9 mouse cellular contexts compared by ENCODE assay signal in genomic region chr1:154281438-154281837, GRCm38 (mm10).
DNase-seq lines count a peak whose midpoint lies in the region; ATAC-seq lines count a peak whose summit lies in the region.
"Had no signal": no experiment of that assay in that cellular context is flagged by ENCODE, and none has a peak within 500 bp of the region (broad histone marks: within the 10 kb centered on the region; RNA-seq: fewer than 3 reads in every experiment).

No protein-coding gene starts in this region.

- H3K4me2 ChIP-seq in hindbrain, embryonic 11.5 days (replicated peaks; ENCODE audit: low read depth, low read length), result no peak overlapping the region
- no peak overlapping the region for H3K4me2 ChIP-seq in midbrain, embryonic 13.5 days (replicated peaks)
- no peak overlapping the region for H3K4me2 ChIP-seq in stomach, embryonic 16.5 days (ENCODE audit: low read depth, low read length)
- H3K4me2 ChIP-seq: limb, embryonic 15.5 days had no signal

- H3K9me3 ChIP-seq in hindbrain, embryonic 11.5 days (ENCODE audit: control insufficient read depth, low read length), result no peaks in the 10 kb centered on the region
- no peaks in the 10 kb centered on the region for H3K9me3 ChIP-seq in midbrain, embryonic 13.5 days
- no peaks in the 10 kb centered on the region for H3K9me3 ChIP-seq in stomach, embryonic 16.5 days (replicated peaks; ENCODE audit: control insufficient read depth, low read length)
- H3K9me3 ChIP-seq: limb, embryonic 15.5 days had no signal

- H3K4me3 ChIP-seq in hindbrain, embryonic 11.5 days (ENCODE audit: low read depth, low read length), result no peak overlapping the region
- H3K4me3 ChIP-seq in midbrain, embryonic 13.5 days (replicated peaks), result no peak overlapping the region
- no peak overlapping the region for H3K4me3 ChIP-seq in stomach, embryonic 16.5 days (replicated peaks; ENCODE audit: low read length)
- H3K4me3 ChIP-seq: limb, embryonic 15.5 days had no signal

- peak; percentile 11 to 57 for DNase-seq in heart, adult 18-20 months
- no peak for DNase-seq in heart, adult 11 months
- peak; percentile 26 to 40 for DNase-seq in adrenal gland, adult 18-20 months (ENCODE audit: low spot score in 2 of 2)
- peak; percentile 79 for DNase-seq in embryo, embryonic 10.5 days (ENCODE audit: low spot score)
- peak; percentile 77 for DNase-seq in hindbrain, embryonic 11.5 days (ENCODE audit: low spot score)
- peak; percentile 42 to 64 for DNase-seq in layer of hippocampus, postnatal 25 days (ENCODE audit: extremely low spot score in 1 of 2, low spot score in 1 of 2)

- H3K27me3 ChIP-seq in hindbrain, embryonic 11.5 days (ENCODE audit: control insufficient read depth, insufficient read depth, low read length), result no peaks in the 10 kb centered on the region
- no peaks in the 10 kb centered on the region for H3K27me3 ChIP-seq in midbrain, embryonic 13.5 days
- no peaks in the 10 kb centered on the region for H3K27me3 ChIP-seq in stomach, embryonic 16.5 days (ENCODE audit: control insufficient read depth, insufficient read depth, low read length)
- H3K27me3 ChIP-seq: limb, embryonic 15.5 days had no signal

- ATAC-seq in hindbrain, embryonic 11.5 days (ENCODE audit: low FRiP score), result peak; percentile 80
- peak; percentile 74; the same call in 1 of the 2 replicates for ATAC-seq in midbrain, embryonic 13.5 days
- peak; percentile 74; the same call in 1 of the 2 replicates for ATAC-seq in stomach, embryonic 16.5 days (ENCODE audit: insufficient read depth, low FRiP score)

- H3K36me3 ChIP-seq in hindbrain, embryonic 11.5 days (ENCODE audit: control insufficient read depth, insufficient read depth, low read length), result no peaks in the 10 kb centered on the region
- no peaks in the 10 kb centered on the region for H3K36me3 ChIP-seq in midbrain, embryonic 13.5 days
- H3K36me3 ChIP-seq in stomach, embryonic 16.5 days (ENCODE audit: control insufficient read depth, insufficient read depth, low read length), result no peaks in the 10 kb centered on the region
- H3K36me3 ChIP-seq: limb, embryonic 15.5 days had no signal

- no peaks in the 10 kb centered on the region for H3K4me1 ChIP-seq in hindbrain, embryonic 11.5 days (replicated peaks; ENCODE audit: control insufficient read depth, insufficient read depth, low read length)
- H3K4me1 ChIP-seq in midbrain, embryonic 13.5 days (replicated peaks), result no peaks in the 10 kb centered on the region
- no peaks in the 10 kb centered on the region for H3K4me1 ChIP-seq in stomach, embryonic 16.5 days (ENCODE audit: control insufficient read depth, insufficient read depth, low read length)
- H3K4me1 ChIP-seq: limb, embryonic 15.5 days had no signal

- H3K27ac ChIP-seq in hindbrain, embryonic 11.5 days (ENCODE audit: low read depth, low read length), result no peak overlapping the region
- H3K27ac ChIP-seq in midbrain, embryonic 13.5 days, result no peak overlapping the region
- no peak overlapping the region for H3K27ac ChIP-seq in stomach, embryonic 16.5 days (ENCODE audit: low read length)
- H3K27ac ChIP-seq: limb, embryonic 15.5 days had no signal

- no peak overlapping the region for H3K9ac ChIP-seq in hindbrain, embryonic 11.5 days (ENCODE audit: low read depth, low read length)
- H3K9ac ChIP-seq in midbrain, embryonic 13.5 days (replicated peaks), result no peak overlapping the region
- H3K9ac ChIP-seq in stomach, embryonic 16.5 days (ENCODE audit: low read length), result no peak overlapping the region
- H3K9ac ChIP-seq: limb, embryonic 15.5 days had no signal

- 16% methylated on average over 8 of the region's 8 CpGs for WGBS in hindbrain, embryonic 11.5 days
- WGBS in midbrain, embryonic 13.5 days, result 22% methylated on average over 8 of the region's 8 CpGs
- 20% methylated on average over 8 of the region's 8 CpGs for WGBS in stomach, embryonic 16.5 days
